Mouse (Mus musculus): ENCODE measurements at regions not wholly inside any gene's neighbourhood (a gene's known extent, or its start where the extent isn't known, plus 50 kb on each side); places are given as distances from the start of the nearest gene placed in this dataset.

DNA sequence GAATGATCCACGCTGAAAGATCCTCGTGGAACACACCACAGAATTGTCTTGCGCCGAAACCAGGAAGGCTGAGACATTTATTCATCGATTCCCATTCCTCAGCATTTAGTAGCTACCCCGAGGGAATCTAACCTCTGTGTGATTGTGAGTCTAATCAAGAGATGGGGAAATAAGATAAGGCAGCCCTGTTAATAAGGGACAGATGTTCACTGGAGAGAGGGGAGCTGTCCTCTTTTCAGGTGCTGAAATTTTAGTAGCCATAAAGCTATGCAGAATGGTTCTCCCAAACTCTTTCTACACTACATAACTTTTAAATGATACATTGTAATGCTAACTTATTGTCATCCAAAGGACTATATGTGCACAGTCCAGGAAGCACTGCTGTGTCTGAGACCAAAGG is 501.2 kb upstream of the Ercc4 start:
- TF ChIP-seq POLR2A (IDR thresholded peaks at IDR 0.05; ENCODE audit: insufficient read length, low read depth): no peak
- TF ChIP-seq TCF12 (IDR thresholded peaks at IDR 0.05; ENCODE audit: insufficient read depth, poor library complexity, severe bottlenecking): no peak
- TF ChIP-seq MAX (IDR thresholded peaks at IDR 0.05; ENCODE audit: low read depth): no peak
- no peak for TF ChIP-seq E2F4 (IDR thresholded peaks at IDR 0.05; ENCODE audit: insufficient read depth)
- TF ChIP-seq CEBPB (IDR thresholded peaks at IDR 0.05; ENCODE audit: insufficient read depth, poor library complexity, severe bottlenecking): no peak
- no peak for TF ChIP-seq POLR2AphosphoS2 (IDR thresholded peaks at IDR 0.05; ENCODE audit: insufficient read length, low read depth)
- no peak for TF ChIP-seq TCF3 (IDR thresholded peaks at IDR 0.05; ENCODE audit: insufficient read length, low read depth)
- no peak for TF ChIP-seq USF1 (IDR thresholded peaks at IDR 0.05; ENCODE audit: low read depth)
- TF ChIP-seq MYOG (IDR thresholded peaks at IDR 0.05; ENCODE audit: control insufficient read depth in 1 of 3, insufficient read depth in 1 of 3, insufficient read length in 2 of 3, low read depth in 2 of 3): no peak
- TF ChIP-seq MYOD1 (IDR thresholded peaks at IDR 0.05; ENCODE audit: control insufficient read depth in 1 of 3, insufficient read length in 2 of 3, low read depth in 2 of 3): no peak
- TF ChIP-seq REST (IDR thresholded peaks at IDR 0.05; ENCODE audit: insufficient read depth, insufficient read length): no peak

All from myocyte (in vitro differentiated cells).